Mouse (Mus musculus): ENCODE results near the gene Efcab12. TPM values are rescaled to one million over a fixed set of nuclear protein-coding genes. Genes with fewer than 3 reads are reported as not detected.
A peak's percentile ranks its signal among the peaks of the same experiment; 100 is the strongest.

The Efcab12 gene
- polyA plus RNA-seq, 1 experiment from 2014 or later, result 1.4 TPM

GRCm38 (mm10) chr6:115853091-115853813 lies 15.0 kb upstream of the Efcab12 start, which contains the start of the genes Mbd4 and Ift122:
TSS of gene Mbd4 (minus strand) at chr6:115853371.
TSS of gene Ift122 (plus strand) at chr6:115853470.
- peak; percentile 100 for DNase-seq (ENCODE audit: low spot score)
- Histone ChIP-seq H3K9me3 (ENCODE audit: control insufficient read depth, low read length) (no peaks in the 10 kb centered on the region), H3K4me1 (ENCODE audit: control insufficient read depth, insufficient read depth, low read length) (peaks cover 3% of the 10 kb centered on the region; the same call in 1 of the 2 replicates), H3K27ac (ENCODE audit: low read depth, low read length) (peak within 1 kb of the TSS; percentile 85), H3K36me3 (ENCODE audit: control insufficient read depth, insufficient read depth, low read length) (peaks cover 3% of the 10 kb centered on the region), H3K4me3 (ENCODE audit: low read depth, low read length) (peak within 1 kb of the TSS; percentile 55), H3K27me3 (ENCODE audit: control insufficient read depth, insufficient read depth, low read length) (no peaks in the 10 kb centered on the region), H3K9ac (ENCODE audit: low read length) (peak within 1 kb of the TSS; percentile 69), H3K4me2 (ENCODE audit: low read depth) (peak within 1 kb of the TSS; percentile 69)
- under 1% methylated on average over 50 of the region's 51 CpGs for WGBS
- ATAC-seq (ENCODE audit: insufficient read depth, low FRiP score, low TSS enrichment), result peak; percentile 97

DNA sequence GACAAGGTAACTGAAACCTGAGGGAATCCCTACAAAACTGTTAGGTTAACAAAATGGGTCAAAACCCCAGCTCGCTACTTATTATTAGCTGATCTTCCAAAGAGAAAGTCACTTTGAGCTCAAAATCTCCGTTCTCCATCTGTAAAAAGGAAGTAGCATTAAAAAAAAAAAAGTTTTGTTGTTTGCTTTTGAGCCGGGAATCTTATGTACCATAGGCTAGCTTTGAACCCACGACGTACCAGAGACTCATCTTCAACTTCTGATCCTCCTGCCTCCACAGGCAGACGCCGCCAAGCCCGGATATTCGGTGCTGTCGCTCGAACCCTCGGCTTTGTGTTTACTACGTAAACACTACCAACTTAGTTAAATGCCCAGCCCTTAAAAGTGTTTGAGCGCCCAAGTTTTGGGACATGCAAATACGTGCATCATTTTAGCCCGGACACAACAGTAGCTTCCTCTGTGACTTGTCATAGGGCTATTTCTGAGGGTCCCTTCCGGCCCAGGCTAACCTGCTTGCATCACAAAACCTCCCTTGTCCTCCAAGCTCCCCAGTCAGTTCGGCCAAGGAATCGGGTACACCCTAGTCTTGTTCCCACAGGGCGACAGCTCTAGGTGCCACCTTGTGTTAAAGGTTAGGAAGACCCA lies 14.4 kb upstream of the Efcab12 start:
- H3K4me1 ChIP-seq (ENCODE audit: control insufficient read depth, insufficient read depth, low read length), result peaks cover 3% of the 10 kb centered on the region; the same call in 1 of the 2 replicates
- WGBS, result 6% methylated on average over 20 of the region's 20 CpGs
- peak overlapping the region; percentile 74 for H3K27ac ChIP-seq (ENCODE audit: low read depth, low read length)
- peak overlapping the region; percentile 55 for H3K4me3 ChIP-seq (ENCODE audit: low read depth, low read length)
- DNase-seq (ENCODE audit: low spot score) (no peak), ATAC-seq (ENCODE audit: insufficient read depth, low FRiP score, low TSS enrichment) (no peak)
- H3K9ac ChIP-seq (ENCODE audit: low read length), result peak overlapping the region; percentile 69
- peaks cover 3% of the 10 kb centered on the region for H3K36me3 ChIP-seq (ENCODE audit: control insufficient read depth, insufficient read depth, low read length)
- H3K27me3 ChIP-seq (ENCODE audit: control insufficient read depth, insufficient read depth, low read length), result no peaks in the 10 kb centered on the region
- peak overlapping the region; percentile 69 for H3K4me2 ChIP-seq (ENCODE audit: low read depth)
- no peaks in the 10 kb centered on the region for H3K9me3 ChIP-seq (ENCODE audit: control insufficient read depth, low read length)

- ATAC-seq (ENCODE audit: insufficient read depth, low FRiP score, low TSS enrichment) (no peak), DNase-seq (ENCODE audit: low spot score) (no peak)
- 97% methylated on average over 10 of the region's 10 CpGs for WGBS
- H3K27ac ChIP-seq (ENCODE audit: low read depth, low read length), result no peak overlapping the region
- H3K4me1 ChIP-seq (ENCODE audit: control insufficient read depth, insufficient read depth, low read length), result peaks cover 3% of the 10 kb centered on the region; the same call in 1 of the 2 replicates
- no peaks in the 10 kb centered on the region for H3K9me3 ChIP-seq (ENCODE audit: control insufficient read depth, low read length)
- no peak overlapping the region for H3K4me2 ChIP-seq (ENCODE audit: low read depth)
- peaks cover 4% of the 10 kb centered on the region for H3K36me3 ChIP-seq (ENCODE audit: control insufficient read depth, insufficient read depth, low read length)
- H3K27me3 ChIP-seq (ENCODE audit: control insufficient read depth, insufficient read depth, low read length), result no peaks in the 10 kb centered on the region
- H3K4me3 ChIP-seq (ENCODE audit: low read depth, low read length), result no peak overlapping the region
- H3K9ac ChIP-seq (ENCODE audit: low read length), result no peak overlapping the region
Observed at GRCm38 (mm10) chr6:115848598-115849304, 10.5 kb upstream of the Efcab12 start.

GRCm38 (mm10) chr6:115846640-115847411 lies 8.6 kb upstream of the Efcab12 start:
- Histone ChIP-seq H3K4me1 (ENCODE audit: control insufficient read depth, insufficient read depth, low read length) (no peaks in the 10 kb centered on the region), H3K4me2 (ENCODE audit: low read depth) (no peak overlapping the region), H3K36me3 (ENCODE audit: control insufficient read depth, insufficient read depth, low read length) (peaks cover 5% of the 10 kb centered on the region), H3K27ac (ENCODE audit: low read depth, low read length) (no peak overlapping the region), H3K9me3 (ENCODE audit: control insufficient read depth, low read length) (no peaks in the 10 kb centered on the region), H3K4me3 (ENCODE audit: low read depth, low read length) (no peak overlapping the region), H3K27me3 (ENCODE audit: control insufficient read depth, insufficient read depth, low read length) (no peaks in the 10 kb centered on the region), H3K9ac (ENCODE audit: low read length) (no peak overlapping the region)
- ATAC-seq (ENCODE audit: insufficient read depth, low FRiP score, low TSS enrichment) (no peak), DNase-seq (ENCODE audit: low spot score) (peak; percentile 63)
- WGBS, result 79% methylated on average over 5 of the region's 8 CpGs

DNA sequence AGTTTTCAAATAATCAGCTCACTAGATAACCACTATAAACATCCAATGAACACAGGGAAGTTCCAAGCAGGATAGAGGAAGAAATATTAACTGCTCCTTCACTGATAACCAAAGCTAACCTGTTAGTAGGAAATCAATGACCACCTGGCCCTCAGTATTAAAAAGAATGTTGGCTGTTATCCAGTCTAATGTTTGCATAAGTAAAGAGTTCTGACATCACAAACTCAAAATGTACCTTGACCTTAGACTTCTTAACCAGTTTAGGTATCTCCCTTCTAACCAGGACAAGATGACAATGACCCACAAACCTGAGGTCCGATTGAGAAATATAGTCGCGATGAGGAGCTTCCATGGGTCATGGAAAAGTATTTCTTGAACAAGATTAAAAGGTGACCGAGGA lies 6.8 kb upstream of the Efcab12 start:
- Histone ChIP-seq H3K4me1 (ENCODE audit: control insufficient read depth, insufficient read depth, low read length) (no peaks in the 10 kb centered on the region), H3K9ac (ENCODE audit: low read length) (no peak overlapping the region), H3K4me3 (ENCODE audit: low read depth, low read length) (no peak overlapping the region), H3K27me3 (ENCODE audit: control insufficient read depth, insufficient read depth, low read length) (no peaks in the 10 kb centered on the region), H3K4me2 (ENCODE audit: low read depth) (no peak overlapping the region), H3K36me3 (ENCODE audit: control insufficient read depth, insufficient read depth, low read length) (peaks cover 5% of the 10 kb centered on the region), H3K27ac (ENCODE audit: low read depth, low read length) (no peak overlapping the region), H3K9me3 (ENCODE audit: control insufficient read depth, low read length) (no peaks in the 10 kb centered on the region)
- no peak for ATAC-seq (ENCODE audit: insufficient read depth, low FRiP score, low TSS enrichment)
- DNase-seq (ENCODE audit: low spot score), result no peak
- WGBS, result 92% methylated on average over 4 of the region's 4 CpGs

DNA sequence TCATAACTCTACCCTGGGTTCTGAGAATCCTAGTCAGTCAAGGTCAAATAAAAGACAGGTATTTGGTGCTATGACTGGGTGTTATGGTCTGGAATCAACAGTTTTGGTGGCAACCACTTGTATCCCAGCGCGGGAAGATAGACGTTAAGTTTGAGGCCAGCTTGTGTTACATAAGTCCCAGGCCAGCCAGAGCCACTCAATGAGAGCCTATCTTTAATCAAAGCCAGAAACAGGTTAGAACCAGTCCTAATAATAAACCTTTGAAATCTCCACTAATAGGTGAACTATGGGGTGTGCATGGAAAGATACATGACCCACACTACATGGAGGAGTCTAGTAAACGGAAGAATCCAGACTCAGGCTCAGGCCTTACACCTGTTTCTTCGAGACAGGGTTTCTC lies 533 bp upstream of the Efcab12 start:
- DNase-seq (ENCODE audit: low spot score), result no peak
- H3K9ac ChIP-seq (ENCODE audit: low read length), result no peak overlapping the region
- H3K36me3 ChIP-seq (ENCODE audit: control insufficient read depth, insufficient read depth, low read length), result 0 out of 2 replicates have a peak, but pooled peaks cover 2% of the 10 kb centered on the region
- no peak overlapping the region for H3K27ac ChIP-seq (ENCODE audit: low read depth, low read length)
- H3K4me2 ChIP-seq (ENCODE audit: low read depth), result peak overlapping the region; percentile 52
- no peaks in the 10 kb centered on the region for H3K27me3 ChIP-seq (ENCODE audit: control insufficient read depth, insufficient read depth, low read length)
- 0 out of 2 replicates have a peak, but pooled peaks cover 3% of the 10 kb centered on the region for H3K4me1 ChIP-seq (ENCODE audit: control insufficient read depth, insufficient read depth, low read length)
- no peaks in the 10 kb centered on the region for H3K9me3 ChIP-seq (ENCODE audit: control insufficient read depth, low read length)
- 70% methylated on average over 5 of the region's 5 CpGs for WGBS
- no peak overlapping the region for H3K4me3 ChIP-seq (ENCODE audit: low read depth, low read length)
- no peak; the same call in 1 of the 2 replicates for ATAC-seq (ENCODE audit: insufficient read depth, low FRiP score, low TSS enrichment)

DNA sequence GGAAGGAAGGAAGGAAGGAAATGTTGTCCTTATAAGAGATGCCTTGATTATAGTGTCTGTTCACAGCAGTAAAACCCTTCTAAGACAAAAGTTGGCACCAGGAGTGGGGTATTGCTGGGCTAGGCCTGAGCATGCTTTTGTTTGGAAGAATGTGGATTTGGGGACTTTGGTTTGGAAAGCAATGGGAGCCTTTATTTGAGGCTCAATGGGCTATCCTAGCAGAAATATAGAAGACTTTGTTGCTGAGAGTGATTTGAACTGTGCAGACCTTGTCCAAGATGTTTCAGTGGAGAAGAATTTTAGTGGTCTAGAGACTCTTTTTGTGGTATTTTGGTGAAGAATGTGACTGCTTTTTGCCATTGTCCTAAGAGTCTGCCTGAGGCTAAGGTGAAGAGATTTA lies 4.4 kb downstream of the Efcab12 start:
- Histone ChIP-seq H3K4me3 (ENCODE audit: low read depth, low read length) (no peak overlapping the region), H3K4me1 (ENCODE audit: control insufficient read depth, insufficient read depth, low read length) (0 out of 2 replicates have a peak, but pooled peaks cover 3% of the 10 kb centered on the region), H3K9me3 (ENCODE audit: control insufficient read depth, low read length) (no peaks in the 10 kb centered on the region), H3K4me2 (ENCODE audit: low read depth) (no peak overlapping the region), H3K27ac (ENCODE audit: low read depth, low read length) (no peak overlapping the region), H3K9ac (ENCODE audit: low read length) (no peak overlapping the region), H3K36me3 (ENCODE audit: control insufficient read depth, insufficient read depth, low read length) (no peaks in the 10 kb centered on the region), H3K27me3 (ENCODE audit: control insufficient read depth, insufficient read depth, low read length) (no peaks in the 10 kb centered on the region)
- no peak for DNase-seq (ENCODE audit: low spot score)
- no peak for ATAC-seq (ENCODE audit: insufficient read depth, low FRiP score, low TSS enrichment)

GRCm38 (mm10) chr6:115832152-115832850 lies 5.9 kb downstream of the Efcab12 start:
- DNase-seq (ENCODE audit: low spot score) (no peak), ATAC-seq (ENCODE audit: insufficient read depth, low FRiP score, low TSS enrichment) (no peak)
- Histone ChIP-seq H3K36me3 (ENCODE audit: control insufficient read depth, insufficient read depth, low read length) (no peaks in the 10 kb centered on the region), H3K27ac (ENCODE audit: low read depth, low read length) (no peak overlapping the region), H3K9ac (ENCODE audit: low read length) (no peak overlapping the region), H3K4me1 (ENCODE audit: control insufficient read depth, insufficient read depth, low read length) (no peaks in the 10 kb centered on the region), H3K4me2 (ENCODE audit: low read depth) (no peak overlapping the region), H3K9me3 (ENCODE audit: control insufficient read depth, low read length) (no peaks in the 10 kb centered on the region), H3K4me3 (ENCODE audit: low read depth, low read length) (no peak overlapping the region), H3K27me3 (ENCODE audit: control insufficient read depth, insufficient read depth, low read length) (no peaks in the 10 kb centered on the region)
- 92% methylated on average over 2 of the region's 2 CpGs for WGBS
